Mouse (Mus musculus) layer of hippocampus, adult 18-20 months (tissue): ENCODE measurements around the gene Fbxo7. TPM values are rescaled to one million over a fixed set of nuclear protein-coding genes. Genes with fewer than 3 reads are reported as not detected.
"Not testable (repeated sequence)": the region's sequence is repeated elsewhere in the genome, so short reads cannot be mapped to it uniquely, and the experiment has no call there.

Source experiments
- DNase-seq, 2 experiments: peaks; one replicate each; pipeline ENCODE4 v3.0.0; 2022; ENCODE audit warnings: low spot score in 2 of 2
- long read RNA-seq: library from polyadenylated mRNA; stranded (forward); transcript quantifications from one replicate; pipeline ENCODE4 v2.0.0, GENCODE M21; 2021
- total RNA-seq, 2 experiments: library from RNA; stranded (reverse); gene quantifications; 2 replicates each; pipeline ENCODE4 v1.2.3; 2021

Gene Fbxo7
- total RNA-seq, result 10 to 100 TPM; 30.4 to 31.1 TPM
- long read RNA-seq, full-length matches to known transcripts, result 26 of 30 reads
- long read RNA-seq, partial matches to known transcripts, result 0 of 30 reads
- long read RNA-seq, other reads (novel, unspliced or antisense), result 4 of 30 reads

DNA sequence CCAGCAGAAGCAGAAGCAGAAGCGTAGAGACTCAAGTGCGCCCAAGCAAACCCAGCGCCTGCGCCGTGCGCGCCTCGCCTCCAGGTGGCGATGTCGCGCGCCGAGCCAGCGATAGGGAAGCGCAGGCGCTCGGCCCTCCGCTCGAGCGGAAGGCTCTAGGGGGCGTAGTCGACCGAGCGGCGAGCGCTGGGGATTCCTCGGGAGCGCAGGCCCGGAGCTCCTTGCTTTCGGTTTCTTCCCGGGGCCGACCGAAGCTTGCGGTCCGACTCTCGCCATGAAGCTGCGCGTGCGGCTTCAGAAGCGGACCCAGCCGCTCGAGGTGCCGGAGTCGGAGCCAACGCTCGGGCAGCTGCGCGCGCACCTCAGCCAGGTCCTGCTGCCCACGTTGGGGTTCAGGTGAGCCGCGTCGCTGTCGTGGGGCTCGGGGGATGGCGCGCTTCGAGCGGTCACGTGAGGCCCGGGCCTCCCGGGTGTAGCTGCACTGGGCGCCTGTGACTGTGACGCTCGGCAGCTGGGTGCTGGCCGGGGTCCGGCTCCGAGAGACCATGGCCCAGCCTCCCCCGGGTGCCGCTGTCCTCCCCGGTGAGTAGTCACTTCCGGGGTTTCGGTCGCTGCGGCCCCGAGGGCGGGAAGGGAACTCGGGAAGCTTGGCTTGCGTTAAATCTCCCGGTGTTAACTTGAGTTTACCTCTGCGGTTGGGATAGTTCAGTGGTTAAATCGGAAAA lies at the start of gene Fbxo7:
Gene Fbxo7, plus strand, starts transcription at position 224 of the 725 bp plus-strand sequence.
- peak; percentile 77 to 91 for DNase-seq

DNA sequence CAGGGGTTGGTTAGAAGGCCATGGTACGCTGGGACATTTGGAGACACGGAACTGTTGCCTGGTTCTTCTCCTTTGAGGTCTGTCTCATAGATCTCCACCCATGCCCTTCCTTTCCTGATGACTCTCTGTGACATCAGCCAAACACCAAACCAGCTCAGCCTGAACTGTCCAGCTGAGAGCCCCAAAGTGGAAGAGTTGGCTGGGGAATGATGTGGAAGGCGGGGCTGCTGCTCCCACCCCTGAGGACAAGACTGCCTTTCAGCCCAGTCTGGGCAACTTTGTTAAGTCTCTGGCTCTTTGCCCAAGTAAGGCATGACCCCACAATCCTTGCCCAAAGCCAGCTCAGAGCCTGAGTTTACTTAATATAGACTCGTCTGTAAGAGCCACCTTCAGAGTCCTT lies 48.9 kb upstream of the Fbxo7 start:
- DNase-seq, result peak; percentile 22 to 31

DNA sequence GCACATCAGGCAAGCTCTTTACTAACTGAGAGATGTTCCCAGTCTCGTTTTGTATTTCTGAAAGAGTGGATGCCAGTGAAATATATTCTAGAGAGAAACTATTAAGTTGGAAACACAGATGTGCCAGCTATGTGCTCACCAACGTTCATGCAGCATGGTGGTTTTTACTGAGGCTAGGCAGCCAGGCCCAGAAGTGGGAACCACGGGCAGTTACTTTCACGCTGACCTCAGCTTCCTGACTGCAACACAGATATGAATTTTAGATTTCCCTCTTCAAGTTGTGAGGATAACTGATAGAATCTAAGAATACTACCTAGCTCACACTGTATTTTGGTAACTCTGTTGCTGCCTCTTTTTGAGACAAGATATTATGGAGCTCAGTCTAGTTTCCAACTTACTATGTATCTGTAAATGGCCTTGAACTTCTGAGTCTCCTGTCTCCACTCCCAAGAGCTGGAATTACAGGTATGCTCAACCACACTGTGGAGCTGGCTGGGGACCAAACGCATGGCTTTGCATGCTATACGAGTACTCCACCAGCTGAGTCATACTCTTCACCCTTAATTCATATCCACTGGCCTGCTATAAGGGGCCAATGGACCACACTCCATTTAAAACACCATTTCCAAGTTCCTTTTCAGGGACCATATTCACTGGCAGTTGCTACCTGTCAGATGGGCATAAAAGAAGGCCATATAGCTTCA lies 32.2 kb upstream of the Fbxo7 start:
- DNase-seq, result no peak

DNA sequence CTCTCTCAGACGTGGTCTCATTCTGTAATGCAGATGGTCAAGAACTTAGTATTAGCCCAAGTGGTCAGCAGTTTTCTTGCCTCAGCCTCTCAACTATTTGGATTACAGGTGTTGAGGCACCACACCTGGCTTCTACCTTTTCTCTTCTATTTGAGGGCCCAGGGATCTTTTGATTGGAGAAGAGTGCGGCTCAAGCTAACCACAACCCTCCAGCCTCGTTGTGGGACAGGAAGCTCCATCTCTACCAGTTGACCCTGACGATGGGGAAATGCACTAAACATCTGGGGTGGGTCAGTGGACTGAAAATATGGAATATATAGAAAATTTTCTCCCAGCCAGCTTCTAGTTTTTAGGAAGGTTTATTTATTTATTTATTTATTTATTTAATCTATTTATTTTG lies 29.4 kb upstream of the Fbxo7 start:
- DNase-seq, result no peak

DNA sequence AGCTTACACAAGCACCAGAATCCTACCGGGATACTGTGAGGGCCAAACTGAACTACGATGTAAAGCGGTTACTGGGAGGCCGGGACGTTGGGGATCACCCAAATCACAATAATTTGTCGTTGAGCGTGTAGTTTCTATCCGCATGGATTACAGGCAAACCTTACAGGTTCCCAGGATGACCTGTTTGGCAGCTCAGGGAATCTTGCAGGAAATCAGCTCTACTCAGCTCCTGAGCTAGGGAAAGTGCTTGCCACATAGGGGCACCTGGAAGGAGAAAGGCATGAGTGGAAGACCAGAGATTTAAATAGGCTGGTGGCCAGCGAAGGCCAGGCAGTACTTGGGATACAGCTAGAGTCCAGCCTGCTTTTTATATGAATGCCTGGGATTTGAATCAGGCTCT lies 27.9 kb upstream of the Fbxo7 start:
- DNase-seq, result no peak

DNA sequence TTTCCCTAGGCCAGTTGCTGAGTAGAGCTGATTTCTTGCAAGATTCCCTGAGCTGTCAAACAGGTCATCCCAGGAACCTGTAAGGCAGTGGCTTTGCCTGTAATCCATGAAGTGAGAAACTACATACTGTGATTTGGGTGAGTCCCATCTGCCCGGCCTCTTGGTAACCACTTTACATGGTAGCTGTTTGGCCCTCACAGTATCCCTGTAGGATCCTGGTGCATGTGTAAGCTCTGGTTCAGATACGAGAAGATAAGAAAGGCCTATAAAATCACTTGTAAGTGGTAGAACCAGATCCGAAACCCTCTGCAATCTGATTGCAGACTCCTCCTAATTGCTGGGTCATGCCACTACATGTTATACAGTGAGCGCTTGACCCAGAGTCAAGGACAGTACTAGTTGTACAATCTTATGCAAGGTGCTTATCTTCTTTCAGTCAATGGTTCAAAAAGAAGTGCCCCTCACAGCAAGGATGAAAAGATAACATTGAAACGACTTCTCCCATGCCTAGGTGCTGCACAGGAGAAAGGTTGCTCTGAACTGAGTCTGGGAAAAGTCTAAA lies 27.1 kb upstream of the Fbxo7 start:
- no peak for DNase-seq

DNA sequence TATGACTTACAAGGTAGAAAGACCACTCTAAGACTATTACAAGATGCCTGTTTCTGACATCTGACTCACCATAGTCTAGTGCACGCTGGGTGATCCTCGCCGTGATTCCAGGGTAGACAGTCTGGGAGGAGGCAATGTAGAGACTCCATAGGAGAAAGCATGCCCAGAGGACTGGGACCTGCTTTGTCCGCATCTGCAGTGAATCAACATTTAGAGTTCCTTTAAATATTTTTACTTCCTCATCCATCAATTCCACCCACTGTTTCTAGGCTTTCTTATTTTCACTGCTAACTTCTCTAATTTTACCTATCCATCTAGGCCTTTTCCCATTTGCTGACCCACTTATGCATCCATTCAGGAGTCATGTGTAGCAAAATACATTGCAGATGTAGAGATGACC lies 21.3 kb upstream of the Fbxo7 start:
- no peak for DNase-seq

DNA sequence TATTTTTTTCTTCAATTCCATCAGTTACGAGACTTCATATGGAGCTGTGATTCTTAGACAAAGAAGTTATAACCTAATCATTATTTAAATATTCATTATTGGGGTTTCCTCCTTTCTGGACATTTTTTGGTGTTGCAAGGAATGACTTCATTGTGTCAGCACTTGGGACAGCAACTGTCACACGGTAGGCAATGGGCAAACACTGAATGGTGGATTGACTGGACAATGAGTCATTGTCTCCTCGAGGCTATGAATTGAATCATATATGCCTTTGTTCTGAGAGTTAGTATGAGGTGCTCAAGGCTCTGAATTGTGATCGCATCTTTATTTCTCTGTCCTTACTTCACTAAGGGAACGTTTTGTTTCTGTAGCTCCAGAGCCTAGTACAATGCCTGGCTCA lies 15.3 kb upstream of the Fbxo7 start:
- peak in 1 of 2 experiments; percentile 24 for DNase-seq

DNA sequence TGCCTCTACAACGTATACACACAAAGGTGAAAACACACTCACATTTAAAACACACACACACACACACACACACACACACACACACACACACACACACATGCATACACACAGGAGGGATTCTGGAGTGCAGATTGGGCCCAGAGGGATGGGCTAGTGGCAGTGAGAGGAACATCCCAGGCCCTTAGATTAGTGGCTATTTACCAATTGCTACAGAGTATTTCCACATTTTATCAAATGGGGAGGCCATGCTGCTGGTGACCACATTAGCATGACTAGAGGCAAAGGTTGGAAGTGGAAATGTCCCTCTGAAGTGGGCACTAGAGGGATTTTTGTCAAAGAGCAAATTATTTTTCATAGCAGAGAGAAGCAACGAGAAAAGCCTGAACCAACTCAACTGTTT lies 12.1 kb upstream of the Fbxo7 start:
- no peak for DNase-seq

DNA sequence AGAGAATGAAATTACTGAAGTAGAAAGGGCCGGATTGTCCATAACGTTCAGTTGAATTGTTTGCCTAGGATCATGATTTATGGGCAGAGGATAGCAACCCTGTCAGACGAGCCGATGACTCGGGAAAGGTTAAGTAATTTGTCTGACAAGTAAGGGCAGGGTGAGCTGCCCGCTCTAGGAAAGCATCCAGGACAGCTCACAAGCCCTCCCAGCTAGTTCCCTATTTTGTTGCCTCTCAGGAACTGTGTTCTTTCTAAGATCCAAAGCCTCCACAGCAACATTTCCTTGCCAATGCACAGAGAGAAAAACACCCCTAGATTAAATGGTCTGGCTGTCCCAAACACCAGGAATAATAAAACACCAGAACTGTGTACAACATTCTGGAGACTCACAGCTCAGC lies 11.1 kb upstream of the Fbxo7 start:
- DNase-seq, result no peak

DNA sequence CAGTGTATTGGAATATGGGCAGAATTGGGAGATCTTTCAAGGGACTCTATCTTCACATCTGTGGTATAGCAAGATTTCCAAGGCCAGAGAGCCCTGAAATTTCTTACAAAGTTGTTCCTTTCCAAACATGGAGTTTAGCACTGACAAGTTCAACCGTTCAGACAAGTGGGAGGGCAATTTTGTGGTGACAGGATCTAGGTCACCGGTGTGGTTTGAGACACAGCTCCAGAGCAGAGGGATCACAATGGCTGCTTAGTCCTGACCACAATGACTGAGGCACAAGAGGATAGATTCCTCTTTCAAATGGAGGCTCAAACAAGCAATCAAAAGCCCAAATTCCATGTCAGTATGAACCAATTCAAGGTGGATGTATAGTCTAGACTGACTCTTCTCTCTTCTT lies 10.6 kb upstream of the Fbxo7 start:
- DNase-seq, result no peak

DNA sequence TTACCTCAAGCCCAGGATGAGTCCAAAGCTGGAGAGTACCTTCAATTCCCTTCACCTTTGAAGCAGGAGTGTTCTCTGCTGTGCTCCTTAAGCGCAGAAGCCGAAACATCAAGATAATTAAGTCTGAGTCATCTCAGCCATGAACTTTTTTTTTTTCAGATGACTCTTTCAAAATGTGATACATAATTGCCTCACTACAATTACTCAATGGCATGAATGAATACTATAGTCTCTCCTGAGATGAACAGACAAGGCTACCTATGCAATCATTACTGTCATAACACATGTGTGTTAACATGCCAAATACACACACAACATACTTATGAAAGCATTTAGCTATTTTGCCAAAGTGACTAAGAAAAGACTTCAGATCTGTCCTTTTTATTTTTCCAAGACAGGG lies 10.0 kb upstream of the Fbxo7 start, which contains the start of gene Bpifc:
Gene Bpifc, minus strand, starts transcription at position 115 of the 400 bp plus-strand sequence.
- no peak for DNase-seq

DNA sequence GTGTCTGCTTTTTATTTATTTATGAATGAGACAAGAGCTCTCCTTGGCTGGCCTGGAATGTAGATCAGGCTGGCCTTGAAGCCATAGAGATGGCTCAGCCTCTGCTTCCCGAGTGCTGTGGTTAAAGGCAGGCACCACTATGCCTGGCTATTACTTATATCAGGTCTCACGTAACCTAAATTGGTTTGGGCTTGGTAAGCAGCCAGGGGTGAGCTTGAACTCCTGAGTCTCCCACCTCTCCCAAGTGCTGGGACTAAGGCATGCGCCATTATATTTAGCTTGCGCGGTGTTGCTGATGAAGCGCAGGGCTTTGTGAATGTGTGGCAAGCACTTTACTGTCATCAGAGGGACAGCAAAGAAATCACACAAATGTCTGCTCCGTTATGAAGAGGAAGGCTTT lies 4.0 kb upstream of the Fbxo7 start:
- no peak for DNase-seq

DNA sequence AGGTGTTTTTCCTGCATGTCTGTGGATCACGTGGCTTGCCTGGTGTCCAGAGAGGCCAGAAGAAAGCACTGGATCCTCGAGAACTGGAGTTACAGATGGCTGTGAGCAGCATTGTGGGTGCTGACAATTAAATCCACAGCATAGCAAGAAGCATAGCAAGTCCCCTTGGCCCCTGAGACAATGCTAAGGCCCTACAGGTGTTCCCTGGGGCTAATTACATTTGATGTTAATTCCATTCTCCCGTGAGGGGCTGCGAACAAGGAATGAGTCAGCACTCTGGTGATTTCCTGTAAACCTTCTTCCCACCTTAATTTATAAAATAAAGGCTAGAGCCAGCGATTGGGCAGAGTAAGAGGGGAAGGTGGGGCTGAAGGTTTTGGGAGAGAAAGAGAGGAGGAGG lies 3.0 kb upstream of the Fbxo7 start:
- no peak for DNase-seq

DNA sequence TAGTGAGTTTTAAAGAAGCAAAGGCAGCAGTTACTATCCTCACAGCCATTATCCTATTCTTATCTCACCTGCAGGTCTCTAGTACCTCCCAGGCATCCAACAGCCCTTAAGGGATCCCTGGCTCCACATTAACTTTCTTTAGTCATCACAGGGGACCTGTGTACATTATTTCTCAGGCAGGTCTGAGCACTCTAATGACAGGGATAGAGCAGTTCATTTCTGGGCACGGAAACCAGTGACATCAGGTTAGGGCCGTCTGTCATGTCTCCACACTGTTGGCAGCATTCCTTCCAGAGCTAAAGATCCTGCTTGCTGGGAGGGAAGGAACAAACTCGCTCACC lies 394 bp upstream of the Fbxo7 start:
- no peak for DNase-seq

DNA sequence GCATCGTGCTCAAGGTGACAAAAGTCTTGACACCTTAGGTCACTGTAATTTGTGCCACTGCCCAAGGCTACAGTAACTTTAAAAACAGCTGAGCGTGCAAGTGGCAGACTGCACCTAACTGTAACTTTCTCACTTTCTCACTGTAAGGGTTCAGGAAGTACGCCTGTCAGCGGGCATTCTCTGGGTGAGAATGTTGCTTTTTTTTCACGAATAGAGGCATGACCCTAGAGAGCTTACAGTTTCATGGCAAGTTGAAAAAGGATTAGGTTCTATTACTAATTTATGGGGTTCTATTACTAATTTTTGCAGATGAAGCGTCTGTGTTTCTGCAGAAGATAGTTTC lies 673 bp downstream of the Fbxo7 start:
- no peak for DNase-seq

DNA sequence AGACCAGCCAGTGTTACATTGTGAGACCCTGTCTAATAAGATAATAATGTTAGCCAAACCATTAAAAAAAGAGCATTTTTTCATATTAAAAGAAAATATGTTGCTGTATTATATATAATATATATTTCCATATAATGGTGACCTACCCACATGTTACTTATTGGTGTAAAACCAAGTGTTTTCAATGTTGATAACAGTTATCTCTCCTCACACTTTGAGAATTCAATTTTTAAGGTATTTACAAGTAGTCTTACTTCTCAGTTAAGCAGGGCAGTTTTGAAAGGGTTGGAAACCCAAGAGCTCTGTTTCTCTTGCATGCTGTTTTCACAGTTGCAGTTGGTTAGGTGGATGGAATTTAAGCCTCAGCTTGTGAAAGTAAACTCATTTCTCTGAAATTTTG lies 1.4 kb downstream of the Fbxo7 start:
- no peak for DNase-seq

DNA sequence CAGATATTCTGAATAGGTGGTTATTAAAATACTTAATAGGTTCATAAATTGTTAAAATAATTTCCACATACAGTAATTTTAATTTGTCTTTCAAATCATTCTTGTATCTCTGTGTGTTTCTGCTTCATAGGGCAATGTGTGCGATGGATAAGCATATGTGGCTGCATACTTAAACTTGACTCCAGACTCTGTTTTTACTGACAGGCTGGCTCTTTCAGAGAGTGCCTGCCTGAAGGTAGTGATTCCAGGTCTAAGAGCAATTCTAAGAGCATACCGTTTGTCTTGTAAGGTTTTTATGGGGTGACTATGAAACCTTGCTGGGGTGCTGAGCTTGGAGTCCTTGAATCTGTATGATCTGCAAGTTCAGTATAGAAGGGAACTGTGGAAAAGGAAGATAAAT lies 4.1 kb downstream of the Fbxo7 start:
- no peak for DNase-seq

DNA sequence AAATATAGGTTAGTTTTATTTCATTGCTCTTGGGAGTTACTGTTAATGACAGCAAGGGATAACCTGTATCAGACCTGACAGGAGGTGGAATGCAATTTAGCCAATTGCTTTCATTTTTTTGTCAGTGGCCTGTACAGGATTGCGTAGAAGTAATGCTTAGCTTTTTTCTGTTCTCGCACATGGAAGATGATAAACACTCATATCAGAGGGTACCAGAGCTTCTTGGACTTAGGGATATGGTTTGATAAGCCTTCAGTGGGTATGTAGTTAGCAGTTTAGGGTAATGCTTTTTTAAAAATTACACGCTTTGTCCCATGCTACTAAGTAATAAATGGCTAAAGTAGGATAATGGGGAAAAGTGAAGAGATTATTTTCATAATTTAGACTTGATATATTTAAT lies 4.6 kb downstream of the Fbxo7 start:
- DNase-seq, result no peak

DNA sequence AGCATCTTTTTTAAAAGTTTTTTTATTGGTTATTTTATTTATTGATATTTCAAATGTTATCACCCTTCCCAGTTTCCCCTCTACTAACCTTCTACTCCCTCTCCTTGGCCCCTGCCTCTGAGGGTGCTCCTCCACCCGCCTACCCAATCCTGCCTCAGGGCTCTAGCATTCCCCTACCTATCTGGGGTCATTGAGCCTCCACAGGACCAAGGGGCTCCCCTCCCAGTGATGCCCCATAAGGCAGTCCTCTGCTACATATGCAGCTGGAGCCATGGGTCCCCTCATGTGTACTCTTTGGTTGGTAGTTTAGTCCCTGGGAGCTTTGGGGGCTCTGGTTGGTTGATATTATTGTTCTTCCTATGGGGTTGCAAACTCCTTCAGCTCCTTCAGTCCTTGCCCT lies 5.0 kb downstream of the Fbxo7 start:
- DNase-seq, result not testable (repeated sequence)

DNA sequence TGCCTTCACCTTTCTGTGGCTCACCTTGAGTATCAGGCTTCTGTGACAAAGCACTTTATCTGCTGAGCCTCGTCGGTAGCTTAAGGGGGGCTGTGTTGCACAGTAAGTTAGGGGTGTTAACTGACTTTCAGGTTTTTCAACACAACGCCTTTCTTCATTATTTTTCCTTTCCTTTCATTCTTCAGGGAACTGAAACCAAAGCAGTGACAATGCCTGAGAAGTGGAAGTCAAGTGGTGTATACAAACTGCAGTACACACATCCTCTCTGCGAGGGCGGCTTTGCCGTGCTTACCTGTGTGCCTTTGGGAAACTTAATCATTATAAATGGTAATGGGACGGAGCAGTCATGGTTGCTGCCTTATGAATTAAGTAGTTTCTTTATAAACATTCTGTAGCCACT lies 9.0 kb downstream of the Fbxo7 start:
- DNase-seq, result no peak

DNA sequence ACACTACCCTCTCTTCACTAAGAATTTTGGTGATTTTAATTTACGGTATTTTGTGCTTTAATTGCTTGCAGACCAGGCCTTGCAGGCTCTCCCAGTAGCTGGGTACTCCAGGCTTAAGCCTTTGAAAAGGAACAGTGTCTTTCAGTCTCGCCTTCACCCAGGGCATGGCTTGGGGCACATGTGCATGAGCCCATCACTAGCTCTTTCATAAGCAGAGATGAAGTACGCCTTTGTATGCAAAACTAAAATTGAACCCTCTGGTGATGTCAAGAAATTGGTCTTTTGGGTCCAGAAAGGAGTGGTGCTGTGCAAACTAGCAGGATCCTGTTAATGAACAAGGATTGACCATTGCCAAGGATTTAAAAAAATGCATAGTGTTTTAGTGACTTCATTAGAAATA lies 10.7 kb downstream of the Fbxo7 start:
- no peak for DNase-seq
